Mouse (Mus musculus) lung, postnatal 14 days (tissue): Measurements from ENCODE around the gene Isx.
A peak's percentile ranks its signal among the peaks of the same experiment; 100 is the strongest.

Source experiments
- DNase-seq: peaks from one replicate; pipeline ENCODE4 v3.0.0; 2021

Isx gene

DNA sequence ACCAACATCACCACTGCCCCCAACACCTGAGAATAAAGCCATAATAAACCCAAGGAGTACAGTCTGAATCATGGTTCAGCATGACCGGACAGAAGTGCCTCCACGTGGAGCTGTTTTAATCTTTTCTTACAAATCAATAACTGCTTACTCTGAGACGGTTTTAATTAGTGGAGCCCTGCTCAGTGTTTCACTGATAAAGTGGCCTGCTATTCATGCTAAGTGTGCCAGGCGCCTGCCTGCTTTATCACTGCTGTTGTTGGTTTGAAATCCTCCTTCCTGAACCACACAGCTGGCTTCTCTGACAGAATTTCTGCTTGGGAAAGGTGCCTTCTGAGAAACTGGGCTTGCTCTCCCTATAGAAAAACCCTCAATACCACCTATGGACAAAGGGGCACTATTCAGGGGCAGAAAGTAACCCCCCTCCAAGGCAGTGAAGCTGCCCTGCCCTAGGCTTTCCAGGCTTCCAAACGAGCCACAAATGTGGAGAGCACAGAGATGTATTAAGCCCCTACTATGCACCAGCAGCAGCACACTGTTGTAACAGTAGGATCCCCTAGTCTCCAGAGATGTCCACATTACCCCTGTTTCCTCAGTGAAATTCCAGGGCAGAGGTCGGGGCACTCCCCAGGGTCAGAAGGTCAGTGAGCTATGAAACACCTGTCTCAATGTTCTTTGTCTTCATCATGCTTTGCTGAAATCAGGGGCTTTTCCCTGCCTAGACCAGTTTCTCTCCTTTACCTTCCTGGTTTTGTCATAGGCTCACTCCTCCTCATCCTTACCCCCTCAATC lies 30.3 kb downstream of the Isx start:
- no peak for DNase-seq

DNA sequence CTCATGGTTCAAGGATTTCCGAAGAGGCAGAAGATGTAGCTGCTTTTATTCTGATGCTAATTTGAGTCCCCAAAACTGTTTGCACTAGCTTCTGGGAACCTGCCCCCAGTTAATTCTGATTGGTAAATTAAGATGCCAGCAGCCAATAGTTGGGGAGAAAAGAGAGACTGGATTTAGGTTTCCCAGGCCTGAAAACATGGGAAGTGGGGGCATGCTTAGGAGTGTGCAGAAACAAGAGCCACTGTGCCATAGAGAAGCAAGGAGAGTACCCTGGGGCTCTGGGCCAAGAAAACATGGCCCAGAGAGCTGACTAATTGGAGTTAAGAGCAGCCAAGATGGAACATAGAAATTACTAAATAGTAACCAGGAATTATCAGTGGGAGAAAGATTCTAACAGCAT lies 33.4 kb downstream of the Isx start:
- DNase-seq: no peak

DNA sequence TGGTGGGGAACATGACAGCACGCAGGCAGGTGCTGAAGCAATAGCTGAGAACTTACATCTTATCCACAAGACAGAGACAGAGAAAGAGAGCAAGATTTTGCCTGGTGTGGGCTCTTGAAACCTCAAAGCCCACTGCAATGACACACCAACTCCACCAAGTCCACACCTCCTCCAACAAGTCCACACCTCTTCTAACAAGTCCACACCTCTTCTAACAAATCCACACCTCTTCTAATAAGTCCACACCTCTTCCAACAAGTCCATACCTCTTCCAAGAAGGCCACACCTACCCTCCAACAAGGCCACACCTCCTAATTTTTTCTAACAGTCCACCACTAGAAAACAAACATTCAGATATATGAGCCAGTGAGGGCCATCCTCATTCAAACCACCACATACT lies 37.7 kb downstream of the Isx start:
- DNase-seq: no peak

DNA sequence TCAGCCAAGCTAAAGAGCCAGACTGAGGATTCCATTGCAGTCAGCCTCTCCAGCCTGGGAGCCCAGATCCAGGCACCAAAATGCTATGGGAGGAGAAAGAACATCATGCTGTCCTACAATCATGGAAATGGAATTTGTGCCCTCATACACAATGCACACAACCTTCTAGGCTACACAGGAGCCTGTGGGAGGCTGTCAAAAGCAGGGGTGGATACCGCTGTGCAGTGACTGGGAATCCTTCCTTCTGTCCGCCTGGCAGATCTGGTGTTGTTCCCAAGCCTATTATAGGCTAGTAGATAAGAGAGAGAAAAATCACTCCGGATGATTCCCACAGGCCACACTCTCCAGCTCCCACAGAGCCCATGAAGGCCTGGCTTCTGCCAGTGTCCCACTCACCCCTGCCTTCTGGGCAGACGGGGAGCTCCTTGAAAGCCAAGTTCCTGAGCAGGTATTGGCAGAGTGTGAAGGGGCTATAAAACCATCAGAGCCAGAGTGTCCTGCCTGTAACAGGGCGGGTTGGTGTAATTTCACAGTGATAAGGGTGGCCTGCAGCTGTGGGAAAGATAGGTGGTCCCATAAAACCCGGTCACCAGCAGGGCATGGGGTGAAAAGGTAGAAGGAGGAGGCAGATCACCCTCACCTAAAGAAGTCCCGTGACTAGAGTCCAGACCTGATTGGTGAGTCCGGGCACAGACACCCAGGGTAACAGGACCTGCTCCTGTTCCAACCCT lies 47.9 kb downstream of the Isx start:
- no peak for DNase-seq

DNA sequence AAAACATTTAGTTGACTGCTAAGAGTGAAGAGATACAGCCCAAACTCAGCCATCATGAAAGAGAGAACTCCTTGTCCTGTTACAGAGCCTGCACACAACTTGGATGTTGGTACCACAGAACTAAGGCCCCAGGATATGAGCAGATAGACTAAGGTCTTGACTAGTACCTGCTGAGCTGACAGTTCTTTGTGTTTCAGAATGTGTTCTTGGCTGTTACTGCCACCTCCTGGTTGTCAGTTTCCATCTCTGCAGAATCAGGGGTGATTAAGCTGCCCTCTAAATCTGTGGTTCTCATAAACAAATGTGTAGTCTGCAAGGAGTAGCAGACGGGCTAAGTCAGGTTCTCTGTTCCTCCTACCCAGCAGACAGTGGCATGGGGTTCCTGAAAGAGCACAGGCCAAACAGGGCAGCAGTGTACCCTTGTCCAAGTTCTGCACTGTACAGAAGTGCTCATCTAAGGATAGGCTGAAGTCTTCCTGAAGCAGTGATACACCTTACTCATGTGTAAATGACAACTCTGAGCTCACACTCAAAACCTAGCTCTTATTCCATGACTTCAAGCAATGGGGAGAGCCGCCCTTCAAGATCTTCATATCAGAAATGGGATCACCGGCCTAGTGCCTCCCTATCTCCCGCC lies 49.0 kb downstream of the Isx start:
- no peak for DNase-seq

DNA sequence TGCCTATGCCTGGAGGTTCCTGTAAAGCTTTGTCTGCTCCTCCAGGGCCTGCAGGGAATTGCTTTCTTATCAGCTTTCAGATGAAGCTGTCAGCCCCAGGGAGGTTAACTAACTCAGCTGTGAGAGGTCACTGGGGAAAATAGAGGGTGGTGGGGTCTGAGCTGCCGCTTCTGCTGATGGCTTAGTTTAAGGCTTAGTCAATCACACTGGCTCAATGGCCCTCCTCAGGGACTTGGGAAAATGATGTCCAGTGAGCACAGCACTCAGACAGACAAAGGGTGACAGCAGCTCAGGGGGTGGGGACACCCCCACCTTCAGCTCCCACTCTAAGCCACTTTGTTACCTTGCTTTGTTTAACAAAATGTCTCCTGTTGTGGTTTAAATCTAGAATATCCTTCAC lies 55.0 kb downstream of the Isx start:
- DNase-seq: no peak

DNA sequence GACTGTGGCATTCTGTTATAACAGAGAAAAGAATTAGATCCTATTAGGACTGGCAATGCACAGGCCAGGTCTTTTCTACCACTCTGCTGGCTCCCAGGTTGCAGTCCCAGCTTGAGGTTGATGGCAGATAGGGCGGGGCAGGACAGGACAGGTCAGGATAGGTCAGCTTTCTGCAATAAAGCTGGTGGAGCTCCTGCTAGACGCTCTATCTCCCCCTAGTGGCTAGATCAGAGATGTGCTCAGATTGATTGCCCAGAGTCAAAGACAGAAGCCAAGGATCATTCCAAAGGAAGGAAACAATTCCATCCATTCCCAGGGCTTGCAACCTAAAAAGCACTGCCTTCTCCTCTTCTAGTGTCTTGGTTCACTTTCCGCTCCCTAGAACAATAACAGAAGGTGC lies 57.8 kb downstream of the Isx start:
- peak; percentile 11 for DNase-seq

DNA sequence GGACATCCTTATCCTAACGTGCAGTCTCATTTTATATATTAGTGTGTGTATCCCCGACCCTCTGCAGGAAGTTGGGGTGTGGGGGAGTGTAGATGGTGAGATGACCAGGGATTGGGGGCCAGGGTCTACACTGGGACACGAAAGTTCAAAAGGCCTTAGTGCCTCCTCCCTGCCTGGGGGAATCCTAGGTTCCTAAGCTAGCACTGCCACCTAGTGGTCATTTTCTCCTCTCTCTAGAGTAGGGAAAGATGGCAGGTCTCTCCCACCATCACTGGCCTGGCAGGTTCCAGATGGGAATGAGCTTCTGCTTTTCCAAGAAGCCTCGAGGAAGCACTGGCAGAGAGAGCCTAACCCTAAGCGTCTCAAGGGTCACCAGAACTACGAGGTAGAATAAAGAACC lies 62.3 kb downstream of the Isx start:
- peak; percentile 60 for DNase-seq

DNA sequence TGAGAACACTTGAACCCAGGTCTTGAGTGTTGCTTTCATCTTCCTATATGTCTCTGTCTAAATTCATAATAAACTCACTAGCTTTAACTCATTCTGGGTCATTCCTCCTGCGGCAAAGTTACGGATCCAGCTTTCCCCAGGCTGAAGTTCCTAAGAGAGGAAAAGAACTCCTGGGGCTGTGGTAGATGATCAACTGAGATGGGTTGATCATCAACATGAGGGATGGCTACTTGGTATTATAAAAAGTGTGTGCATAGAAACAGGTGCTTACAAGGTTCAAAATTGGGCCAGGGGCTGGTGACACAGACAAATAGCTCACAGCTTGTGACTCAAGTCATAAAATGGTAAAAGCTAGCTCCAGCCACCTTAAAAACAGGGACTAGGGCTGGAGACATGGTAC lies 63.7 kb downstream of the Isx start:
- DNase-seq: no peak

DNA sequence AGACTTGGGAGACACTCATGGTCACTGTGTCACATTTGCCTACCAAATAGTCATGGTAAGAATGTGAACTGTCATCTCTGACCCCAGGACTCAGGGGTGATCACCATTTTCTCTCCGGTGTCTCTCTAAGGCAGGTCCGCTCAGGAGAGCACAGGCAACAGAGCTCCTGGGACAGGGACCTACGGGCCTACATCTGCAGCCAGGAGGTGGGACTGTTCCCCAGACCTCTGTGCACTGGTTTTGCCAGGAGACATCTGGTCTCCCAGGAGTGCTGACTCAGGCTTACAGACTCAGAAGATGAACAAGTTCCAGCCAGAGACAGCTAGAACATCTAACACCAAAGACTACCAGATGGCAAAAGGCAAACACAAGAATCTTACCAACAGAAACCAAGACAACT lies 69.1 kb downstream of the Isx start:
- no peak for DNase-seq
